Mouse (Mus musculus) myocyte (in vitro differentiated cells): ENCODE results near the gene Il31. TPM values are rescaled to one million over a fixed set of nuclear protein-coding genes. Genes with fewer than 3 reads are reported as not detected.

ENCODE experiments used
- H3K27me3 ChIP-seq: one replicate; pipeline ENCODE4 v1.6.1; 2011; ENCODE audit not compliant: control insufficient read depth, insufficient read depth, insufficient read length
- H3K36me3 ChIP-seq: one replicate; pipeline ENCODE4 v1.6.1; 2011; ENCODE audit not compliant: control insufficient read depth, insufficient read depth
- H3K4me2 ChIP-seq: one replicate; pipeline ENCODE4 v1.6.1; 2011; ENCODE audit warnings: low read depth, control low read depth
- H3K4me3 ChIP-seq: one replicate; pipeline ENCODE4 v1.5.1; 2011; ENCODE audit warnings: mild to moderate bottlenecking, control low read depth, moderate library complexity
- H3K79me2 ChIP-seq: one replicate; pipeline ENCODE4 v1.6.1; 2011; ENCODE audit not compliant: control insufficient read depth, insufficient read depth
- H3ac ChIP-seq: one replicate; pipeline ENCODE4 v1.6.1; 2011; ENCODE audit not compliant: control insufficient read depth, insufficient read length
- CEBPB ChIP-seq: IDR thresholded peaks from 2 replicates; pipeline ENCODE4 v1.6.1; 2011; ENCODE audit warnings: mild to moderate bottlenecking, moderate library complexity; ENCODE audit not compliant: poor library complexity, insufficient read depth, severe bottlenecking
- E2F4 ChIP-seq: IDR thresholded peaks from one replicate; pipeline ENCODE4 v1.6.1; 2011; ENCODE audit warnings: mild to moderate bottlenecking, control low read depth, moderate library complexity; ENCODE audit not compliant: insufficient read depth
- MAX ChIP-seq: IDR thresholded peaks from one replicate; pipeline ENCODE4 v1.6.1; 2011; ENCODE audit warnings: low read depth, mild to moderate bottlenecking, control low read depth
- MYOD1 ChIP-seq, 3 experiments: IDR thresholded peaks; one replicate each; pipeline ENCODE4 v1.6.1; 2011; ENCODE audit warnings: control low read depth in 2 of 3, low read depth in 2 of 3, mild to moderate bottlenecking in 2 of 3, moderate library complexity in 1 of 3; ENCODE audit not compliant: insufficient read length in 2 of 3, control insufficient read depth in 1 of 3
- MYOG ChIP-seq, 3 experiments: IDR thresholded peaks; one replicate each; pipeline ENCODE4 v1.6.1; 2011; ENCODE audit warnings: control low read depth in 2 of 3, low read depth in 2 of 3, mild to moderate bottlenecking in 2 of 3; ENCODE audit not compliant: insufficient read length in 2 of 3, control insufficient read depth in 1 of 3, insufficient read depth in 1 of 3
- POLR2A ChIP-seq: IDR thresholded peaks from one replicate; pipeline ENCODE4 v1.6.1; 2011; ENCODE audit warnings: low read depth, mild to moderate bottlenecking, control low read depth, moderate library complexity; ENCODE audit not compliant: insufficient read length
- POLR2AphosphoS2 ChIP-seq: IDR thresholded peaks from one replicate; pipeline ENCODE4 v1.6.1; 2011; ENCODE audit warnings: low read depth, control low read depth; ENCODE audit not compliant: insufficient read length
- REST ChIP-seq: IDR thresholded peaks from one replicate; pipeline ENCODE4 v1.6.1; 2011; ENCODE audit warnings: mild to moderate bottlenecking, control low read depth, moderate library complexity; ENCODE audit not compliant: insufficient read depth, insufficient read length
- SRF ChIP-seq: IDR thresholded peaks from one replicate; pipeline ENCODE4 v1.6.1; 2011; ENCODE audit warnings: low read depth; ENCODE audit not compliant: control insufficient read depth, insufficient read length
- TCF12 ChIP-seq: IDR thresholded peaks from one replicate; pipeline ENCODE4 v1.6.1; 2011; ENCODE audit warnings: mild to moderate bottlenecking, control low read depth; ENCODE audit not compliant: poor library complexity, insufficient read depth, severe bottlenecking
- TCF3 ChIP-seq: IDR thresholded peaks from one replicate; pipeline ENCODE4 v1.6.1; 2011; ENCODE audit warnings: low read depth, control low read depth; ENCODE audit not compliant: insufficient read length
- USF1 ChIP-seq: IDR thresholded peaks from one replicate; pipeline ENCODE4 v1.6.1; 2011; ENCODE audit warnings: low read depth, mild to moderate bottlenecking, control low read depth, moderate library complexity
- polyA plus RNA-seq: library from polyadenylated mRNA; unstranded; fragments of >200 nt; fragmentation: generic; extraction: Trizol; gene quantifications from one replicate; pipeline ENCODE4 v1.2.1, GENCODE M21; 2012; ENCODE audit warnings: missing spikeins

The Il31 gene
- not detected for polyA plus RNA-seq

GRCm38 (mm10) chr5:123489112-123489785 lies at the start of gene Il31, which contains the start of gene Lrrc43:
Gene Il31, minus strand, starts transcription at chr5:123489489.
Gene Lrrc43, plus strand, starts transcription at chr5:123489305.
- no peak within 1 kb of the TSS for H3K4me3 ChIP-seq
- no peaks in the 10 kb centered on the region for H3K36me3 ChIP-seq
- no peak for TF ChIP-seq REST
- TF ChIP-seq SRF, result no peak
- no peak for TF ChIP-seq POLR2AphosphoS2
- TF ChIP-seq E2F4, result no peak
- no peak for TF ChIP-seq MYOG (IDR thresholded peaks at IDR 0.05; ENCODE audit: control insufficient read depth in 1 of 3, insufficient read depth in 1 of 3, insufficient read length in 2 of 3, low read depth in 2 of 3)
- no peak for TF ChIP-seq TCF3
- H3K4me2 ChIP-seq, result no peak within 1 kb of the TSS
- H3ac ChIP-seq, result no peak within 1 kb of the TSS
- no peaks in the 10 kb centered on the region for H3K79me2 ChIP-seq
- H3K27me3 ChIP-seq, result peaks cover 32% of the 10 kb centered on the region

DNA sequence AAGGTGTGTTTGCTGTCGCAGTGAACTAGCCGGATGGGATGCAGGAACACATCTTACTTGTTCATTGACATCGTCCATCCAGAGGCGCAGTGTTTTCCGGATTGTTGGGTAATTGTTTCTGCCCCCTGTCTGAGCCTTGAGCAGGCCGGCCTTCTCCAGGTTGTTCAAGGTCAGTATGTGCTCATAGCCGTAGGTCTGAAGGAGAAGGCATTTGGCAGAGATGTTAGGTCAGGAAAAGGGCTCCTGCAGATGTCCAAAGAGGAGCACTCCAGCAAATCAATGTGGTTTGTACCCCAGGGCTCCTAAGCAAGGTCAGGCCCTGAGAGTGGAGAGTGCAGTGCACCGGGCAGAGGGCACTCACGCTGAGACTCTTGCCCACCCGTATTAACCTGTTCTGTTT lies 44.5 kb upstream of the Il31 start:
- no peak overlapping the region for H3ac ChIP-seq
- TF ChIP-seq REST (no peak), POLR2A (no peak), MYOG (IDR thresholded peaks at IDR 0.05; ENCODE audit: control insufficient read depth in 1 of 3, insufficient read depth in 1 of 3, insufficient read length in 2 of 3, low read depth in 2 of 3) (no peak)
- H3K36me3 ChIP-seq, result peaks cover 26% of the 10 kb centered on the region
- no peak overlapping the region for H3K4me2 ChIP-seq
- H3K79me2 ChIP-seq, result no peaks in the 10 kb centered on the region
- no peak overlapping the region for H3K4me3 ChIP-seq
- no peaks in the 10 kb centered on the region for H3K27me3 ChIP-seq

DNA sequence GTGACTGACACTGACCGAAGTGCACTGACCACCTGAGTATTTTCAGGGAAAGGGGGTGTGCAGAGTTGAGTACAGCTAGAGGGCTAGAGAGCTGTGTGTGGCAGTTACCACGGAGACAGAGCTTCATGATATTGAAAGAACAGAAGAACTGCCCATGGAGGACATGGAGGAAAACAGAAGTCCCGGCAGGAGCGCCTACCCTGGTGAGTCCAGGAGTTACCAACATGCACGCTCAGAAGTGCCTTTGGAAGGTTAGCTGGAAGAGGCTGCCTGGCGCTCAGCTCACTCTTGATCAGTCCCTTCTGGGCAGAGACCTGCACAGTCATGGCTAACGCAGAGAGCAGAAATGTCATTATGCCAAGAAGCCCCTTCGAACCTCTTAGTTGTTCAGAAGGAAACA lies 40.8 kb upstream of the Il31 start:
- Histone ChIP-seq H3K4me2 (no peak overlapping the region), H3K79me2 (no peaks in the 10 kb centered on the region)
- no peak for TF ChIP-seq TCF12
- TF ChIP-seq MAX, result no peak
- no peak for TF ChIP-seq POLR2A
- TF ChIP-seq TCF3, result no peak
- TF ChIP-seq CEBPB, result no peak
- TF ChIP-seq MYOD1 (IDR thresholded peaks at IDR 0.05; ENCODE audit: control insufficient read depth in 1 of 3, insufficient read length in 2 of 3, low read depth in 2 of 3), result no peak
- TF ChIP-seq SRF, result no peak
- TF ChIP-seq USF1, result no peak
- no peak for TF ChIP-seq MYOG (IDR thresholded peaks at IDR 0.05; ENCODE audit: control insufficient read depth in 1 of 3, insufficient read depth in 1 of 3, insufficient read length in 2 of 3, low read depth in 2 of 3)
- no peak for TF ChIP-seq POLR2AphosphoS2
- no peak for TF ChIP-seq REST
- no peak for TF ChIP-seq E2F4

GRCm38 (mm10) chr5:123528641-123529040 lies 39.4 kb upstream of the Il31 start:
- H3K4me3 ChIP-seq, result no peak overlapping the region
- no peak overlapping the region for H3K4me2 ChIP-seq
- H3K36me3 ChIP-seq, result no peaks in the 10 kb centered on the region
- H3ac ChIP-seq, result no peak overlapping the region
- H3K79me2 ChIP-seq, result no peaks in the 10 kb centered on the region
- no peaks in the 10 kb centered on the region for H3K27me3 ChIP-seq
- no peak for TF ChIP-seq CEBPB
- TF ChIP-seq MYOG (IDR thresholded peaks at IDR 0.05; ENCODE audit: control insufficient read depth in 1 of 3, insufficient read depth in 1 of 3, insufficient read length in 2 of 3, low read depth in 2 of 3), result no peak
- TF ChIP-seq E2F4, result no peak
- no peak for TF ChIP-seq MAX
- no peak for TF ChIP-seq TCF12
- TF ChIP-seq REST, result no peak
- TF ChIP-seq USF1, result no peak
- TF ChIP-seq MYOD1 (IDR thresholded peaks at IDR 0.05; ENCODE audit: control insufficient read depth in 1 of 3, insufficient read length in 2 of 3, low read depth in 2 of 3), result no peak
- TF ChIP-seq SRF, result no peak
- TF ChIP-seq POLR2AphosphoS2, result no peak
- TF ChIP-seq POLR2A, result no peak
- TF ChIP-seq TCF3, result no peak

More for the DNA sequence above, 40.8 kb upstream of the Il31 start:
- no peaks in the 10 kb centered on the region for H3K27me3 ChIP-seq
- no peak overlapping the region for H3ac ChIP-seq
- H3K4me3 ChIP-seq, result no peak overlapping the region
- peaks cover 2% of the 10 kb centered on the region for H3K36me3 ChIP-seq

GRCm38 (mm10) chr5:123525916-123526495 lies 36.7 kb upstream of the Il31 start:
- Histone ChIP-seq H3K79me2 (peaks cover 10% of the 10 kb centered on the region), H3ac (no peak overlapping the region), H3K4me2 (no peak overlapping the region), H3K4me3 (no peak overlapping the region), H3K27me3 (no peaks in the 10 kb centered on the region), H3K36me3 (no peaks in the 10 kb centered on the region)
- TF ChIP-seq CEBPB, result no peak
- no peak for TF ChIP-seq POLR2A
- TF ChIP-seq MAX, result no peak
- no peak for TF ChIP-seq TCF12
- no peak for TF ChIP-seq SRF
- TF ChIP-seq TCF3, result no peak
- TF ChIP-seq USF1, result no peak
